Mouse (Mus musculus) embryonic facial prominence, embryonic 12.5 days (tissue): ENCODE measurements at regions not wholly inside any gene's neighbourhood (a gene's known extent, or its start where the extent isn't known, plus 50 kb on each side); places are given as distances from the start of the nearest gene placed in this dataset.

Experiments
- ATAC-seq: fragments of 200-750 bp; cut with Nextera tagmentation; 2 replicates; pipeline ENCODE4 v1.8.0; 2017; ENCODE audit not compliant: insufficient number of reproducible peaks, insufficient read depth, low FRiP score, low TSS enrichment
- H3K27ac ChIP-seq: fragments of 300-500 bp; sonication (generic); 2 replicates; pipeline ENCODE4 v1.5.1; 2016; ENCODE audit warnings: mild to moderate bottlenecking
- H3K27me3 ChIP-seq: fragments of 300-500 bp; sonication (generic); 2 replicates; pipeline ENCODE4 v1.6.1; 2016; ENCODE audit warnings: mild to moderate bottlenecking, moderate library complexity
- H3K36me3 ChIP-seq: fragments of 300-500 bp; sonication (generic); 2 replicates; pipeline ENCODE4 v1.6.1; 2016; ENCODE audit warnings: mild to moderate bottlenecking
- H3K4me1 ChIP-seq: fragments of 300-500 bp; sonication (generic); 2 replicates; pipeline ENCODE4 v1.6.1; 2016
- H3K4me2 ChIP-seq: fragments of 300-500 bp; sonication (generic); replicated peaks from 2 replicates; pipeline ENCODE4 v1.6.1; 2016; ENCODE audit warnings: mild to moderate bottlenecking, moderate library complexity
- H3K4me3 ChIP-seq: fragments of 300-500 bp; sonication (generic); 2 replicates; pipeline ENCODE4 v1.5.1; 2016; ENCODE audit warnings: mild to moderate bottlenecking
- H3K9ac ChIP-seq: fragments of 300-500 bp; sonication (generic); 2 replicates; pipeline ENCODE4 v1.6.1; 2016; ENCODE audit warnings: mild to moderate bottlenecking, moderate library complexity
- H3K9me3 ChIP-seq: fragments of 300-500 bp; sonication (generic); 2 replicates; pipeline ENCODE4 v1.6.1; 2016; ENCODE audit warnings: mild to moderate bottlenecking, moderate library complexity
- WGBS: fragments of 180-500 bp; shearing (Covaris S2); methylation state at CpG from one replicate; pipeline ENCODE4 v1.1.7; 2016; 5-methylcytosine and 5-hydroxymethylcytosine counted together

DNA sequence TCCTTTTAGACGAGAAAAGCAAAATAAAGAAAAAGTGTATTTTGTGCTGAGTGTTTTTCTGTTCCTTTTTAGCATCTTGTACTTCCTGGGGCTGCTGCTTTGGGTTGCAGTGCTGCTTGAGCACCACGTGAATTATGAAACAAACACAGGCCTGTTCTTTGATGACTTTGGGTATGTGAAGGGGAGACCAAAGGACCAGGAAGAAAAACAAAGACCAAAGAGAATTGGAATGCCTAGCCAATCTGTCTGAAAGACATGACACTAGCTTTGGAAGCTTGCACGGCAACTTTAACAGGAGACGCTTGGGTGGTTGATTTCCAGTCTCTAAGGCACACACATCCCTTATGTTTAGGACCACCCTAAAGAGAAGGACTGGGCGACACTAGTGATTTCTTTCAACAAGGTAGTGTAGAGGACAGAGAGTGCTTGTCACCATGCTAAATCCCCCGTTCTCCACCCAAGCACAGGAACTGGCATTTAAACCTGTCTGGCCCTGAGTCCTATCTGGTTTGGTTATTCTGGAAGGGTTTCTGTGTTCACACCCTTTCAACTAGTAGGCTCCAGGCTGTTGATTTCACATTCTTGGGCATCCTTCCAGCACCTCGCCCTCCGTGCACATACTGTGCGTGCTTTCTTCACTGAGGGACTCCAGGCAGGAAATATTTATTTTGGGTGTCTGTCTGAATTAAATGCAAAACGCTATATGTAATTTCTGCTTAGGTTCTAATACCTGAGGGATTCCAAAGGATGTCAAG lies 59.9 kb upstream of the Tmpo start:
- Histone ChIP-seq H3K4me1 (peaks cover 47% of the 10 kb centered on the region), H3K9ac (no peak overlapping the region), H3K36me3 (no peaks in the 10 kb centered on the region), H3K4me2 (peak overlapping the region; percentile 30), H3K27me3 (no peaks in the 10 kb centered on the region), H3K4me3 (no peak overlapping the region), H3K9me3 (no peaks in the 10 kb centered on the region), H3K27ac (peak overlapping the region; percentile 89)
- 15% methylated on average over 10 of the region's 10 CpGs for WGBS
- peak; percentile 87 for ATAC-seq

- no peak overlapping the region for H3K4me2 ChIP-seq
- peak overlapping the region; percentile 43 for H3K27ac ChIP-seq
- WGBS, result 62% methylated on average over 7 of the region's 7 CpGs
Observed at GRCm38 (mm10) chr10:91240320-91240719, 59.2 kb upstream of the Tmpo start.

DNA sequence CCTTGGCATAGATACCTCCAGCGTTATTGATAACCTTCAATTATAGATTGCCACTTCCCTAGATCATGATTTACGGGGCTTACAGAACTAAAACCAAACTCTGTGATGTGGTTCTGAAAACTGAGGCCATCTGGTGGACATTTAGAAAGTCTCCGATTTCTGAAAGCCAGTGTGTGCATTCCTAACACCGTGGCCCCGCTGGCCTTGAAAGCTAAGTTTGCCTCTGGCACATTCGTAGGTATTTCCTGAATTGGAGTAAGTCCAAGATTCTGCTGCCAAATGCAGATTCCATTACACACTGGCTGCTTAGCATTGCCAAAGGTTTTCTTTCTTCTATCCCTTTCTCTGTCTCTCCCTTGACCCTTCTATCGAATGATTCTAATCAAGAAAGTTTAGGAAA lies 55.7 kb upstream of the Tmpo start:
- WGBS, result 7% methylated on average over 7 of the region's 7 CpGs
- Histone ChIP-seq H3K27ac (peak overlapping the region; percentile 73; the same call in 1 of the 2 replicates), H3K4me1 (peaks cover 35% of the 10 kb centered on the region), H3K4me3 (no peak overlapping the region), H3K9me3 (no peaks in the 10 kb centered on the region), H3K36me3 (no peaks in the 10 kb centered on the region), H3K4me2 (no peak overlapping the region), H3K27me3 (no peaks in the 10 kb centered on the region), H3K9ac (no peak overlapping the region)
- ATAC-seq, result 0 out of 2 replicates have a peak, but pooled peaks have one; percentile 6

More at GRCm38 (mm10) chr10:91240320-91240719, 59.2 kb upstream of the Tmpo start:
- no peaks in the 10 kb centered on the region for H3K36me3 ChIP-seq
- H3K27me3 ChIP-seq, result no peaks in the 10 kb centered on the region
- no peak overlapping the region for H3K9ac ChIP-seq
- H3K9me3 ChIP-seq, result no peaks in the 10 kb centered on the region
- no peak overlapping the region for H3K4me3 ChIP-seq
- peaks cover 47% of the 10 kb centered on the region for H3K4me1 ChIP-seq
- ATAC-seq, result no peak

GRCm38 (mm10) chr10:91234709-91235108 lies 53.6 kb upstream of the Tmpo start:
- Histone ChIP-seq H3K27ac (no peak overlapping the region), H3K9ac (no peak overlapping the region)

More at GRCm38 (mm10) chr10:91234709-91235108, 53.6 kb upstream of the Tmpo start:
- no peak for ATAC-seq
- Histone ChIP-seq H3K4me3 (no peak overlapping the region), H3K27me3 (no peaks in the 10 kb centered on the region), H3K4me1 (peaks cover 25% of the 10 kb centered on the region), H3K4me2 (no peak overlapping the region), H3K9me3 (no peaks in the 10 kb centered on the region), H3K36me3 (no peaks in the 10 kb centered on the region)
- 78% methylated on average over 3 of the region's 3 CpGs for WGBS
